Mouse (Mus musculus) C2C12 (cell line): ENCODE data around the gene Dhx58. TPM values are rescaled to one million over a fixed set of nuclear protein-coding genes. Genes with fewer than 3 reads are reported as not detected.
A peak's percentile ranks its signal among the peaks of the same experiment; 100 is the strongest.

ENCODE experiments used
- H3K27me3 ChIP-seq: one replicate; pipeline ENCODE4 v1.6.1; 2011; ENCODE audit not compliant: control insufficient read depth, insufficient read depth, insufficient read length
- H3K36me3 ChIP-seq: one replicate; pipeline ENCODE4 v1.6.1; 2011; ENCODE audit not compliant: control insufficient read depth, insufficient read depth
- H3K4me3 ChIP-seq: one replicate; pipeline ENCODE4 v1.5.1; 2011; ENCODE audit warnings: mild to moderate bottlenecking, control low read depth; ENCODE audit not compliant: poor library complexity, insufficient read depth, severe bottlenecking
- H3K79me2 ChIP-seq: one replicate; pipeline ENCODE4 v1.6.1; 2011; ENCODE audit not compliant: control insufficient read depth, insufficient read depth
- H3K79me3 ChIP-seq: one replicate; pipeline ENCODE4 v1.6.1; 2011; ENCODE audit warnings: low read depth, control low read depth
- H3ac ChIP-seq: one replicate; pipeline ENCODE3; 2011; ENCODE audit warnings: low read depth; ENCODE audit not compliant: control insufficient read depth, insufficient read length
- CEBPB ChIP-seq: IDR thresholded peaks from one replicate; pipeline ENCODE4 v1.6.1; 2011; ENCODE audit warnings: low read depth, mild to moderate bottlenecking, control low read depth, moderate library complexity
- CTCF ChIP-seq: IDR thresholded peaks from one replicate; pipeline ENCODE4 v1.5.1; 2011; ENCODE audit not compliant: control insufficient read depth, insufficient read depth, insufficient read length
- FOSL1 ChIP-seq: IDR thresholded peaks from one replicate; pipeline ENCODE4 v1.8.0; 2011; ENCODE audit warnings: mild to moderate bottlenecking, low read length; ENCODE audit not compliant: poor library complexity, insufficient read depth, severe bottlenecking
- MAX ChIP-seq: IDR thresholded peaks from one replicate; pipeline ENCODE4 v1.6.1; 2011; ENCODE audit warnings: mild to moderate bottlenecking, control low read depth
- MYOD1 ChIP-seq: IDR thresholded peaks from one replicate; pipeline ENCODE4 v1.6.1; 2011; ENCODE audit warnings: low read depth; ENCODE audit not compliant: control insufficient read depth, insufficient read length
- MYOG ChIP-seq: IDR thresholded peaks from one replicate; pipeline ENCODE4 v1.6.1; 2011; ENCODE audit not compliant: control insufficient read depth, insufficient read length; ENCODE audit errors: extremely low read depth
- USF1 ChIP-seq: IDR thresholded peaks from one replicate; pipeline ENCODE4 v1.6.1; 2011; ENCODE audit warnings: low read depth, mild to moderate bottlenecking, control low read depth, moderate library complexity
- long read RNA-seq, 2 experiments: library from polyadenylated mRNA; unstranded; transcript quantifications; one replicate each; pipeline ENCODE4 v2.0.0; 2019 to 2020
- polyA plus RNA-seq: library from polyadenylated mRNA; unstranded; fragments of >200 nt; fragmentation: generic; extraction: Trizol; gene quantifications from one replicate; pipeline ENCODE4 v1.2.1, GENCODE M21; 2012; ENCODE audit warnings: missing spikeins

Gene Dhx58
- 0.64 TPM for polyA plus RNA-seq
- long read RNA-seq, experiment 1: 0 reads
- long read RNA-seq, experiment 2: 0 reads

GRCm38 (mm10) chr11:100703851-100704531, at the start of gene Dhx58:
Gene Dhx58, minus strand, starts transcription at chr11:100704271.
- H3K4me3 ChIP-seq: no peak within 1 kb of the TSS
- no peaks in the 10 kb centered on the region for H3K79me3 ChIP-seq
- no peaks in the 10 kb centered on the region for H3K79me2 ChIP-seq
- TF ChIP-seq MYOG: no peak
- no peak for TF ChIP-seq MYOD1
- TF ChIP-seq FOSL1: no peak
- no peak for TF ChIP-seq CEBPB
- TF ChIP-seq USF1: no peak
- TF ChIP-seq MAX: no peak
- no peak for TF ChIP-seq CTCF
- no peak within 1 kb of the TSS for H3ac ChIP-seq
- H3K36me3 ChIP-seq: peaks cover 46% of the 10 kb centered on the region
- no peaks in the 10 kb centered on the region for H3K27me3 ChIP-seq

DNA sequence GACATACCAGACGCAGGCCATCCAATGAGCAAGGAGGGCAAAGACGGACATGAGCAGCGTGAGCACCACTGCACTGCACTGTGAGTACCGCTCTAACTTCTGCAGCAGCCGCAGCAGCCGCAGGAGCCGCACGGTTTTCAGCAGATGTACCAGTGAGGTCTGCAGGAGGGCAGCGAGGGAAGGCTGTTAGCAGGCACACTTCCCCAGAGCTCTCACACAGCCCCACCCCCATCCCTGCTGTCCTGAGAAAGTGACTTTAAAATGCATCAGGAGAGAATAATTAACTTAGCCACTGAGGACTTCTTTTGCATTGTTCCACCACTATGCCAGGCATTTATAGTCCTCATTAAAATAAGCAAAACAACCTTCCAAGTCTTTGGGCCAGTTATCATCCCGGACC, 48.2 kb upstream of the Dhx58 start:
- no peaks in the 10 kb centered on the region for H3K36me3 ChIP-seq
- no peaks in the 10 kb centered on the region for H3K79me3 ChIP-seq
- H3K4me3 ChIP-seq: no peak overlapping the region
- peaks cover 87% of the 10 kb centered on the region for H3K27me3 ChIP-seq
- TF ChIP-seq FOSL1: no peak
- no peak for TF ChIP-seq MYOD1
- no peak for TF ChIP-seq USF1
- no peak overlapping the region for H3ac ChIP-seq
- H3K79me2 ChIP-seq: no peaks in the 10 kb centered on the region

DNA sequence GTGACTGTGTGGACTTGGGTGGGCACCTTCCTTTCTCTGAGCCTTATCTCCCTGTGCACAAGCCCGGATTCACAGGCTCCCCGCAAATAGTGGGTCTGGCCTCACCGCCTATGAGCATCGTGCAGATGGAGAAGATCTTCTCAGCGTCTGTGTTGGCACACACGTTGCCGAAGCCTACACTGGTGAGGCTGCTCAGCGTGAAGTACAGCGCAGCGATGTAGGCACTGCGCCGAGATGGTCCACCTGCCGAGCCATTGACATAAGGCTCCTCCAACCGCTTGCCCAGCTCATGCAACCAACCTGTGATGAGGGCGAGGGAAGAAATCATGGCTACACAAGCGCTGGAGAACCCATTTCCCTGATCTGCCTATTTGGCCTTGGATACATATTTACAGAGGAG, 46.1 kb upstream of the Dhx58 start:
- Histone ChIP-seq H3K36me3 (no peaks in the 10 kb centered on the region), H3K27me3 (peaks cover 84% of the 10 kb centered on the region), H3K4me3 (no peak overlapping the region), H3ac (no peak overlapping the region), H3K79me2 (no peaks in the 10 kb centered on the region), H3K79me3 (no peaks in the 10 kb centered on the region)
- TF ChIP-seq CEBPB (no peak), CTCF (no peak), MYOG (no peak), FOSL1 (no peak), MYOD1 (no peak), MAX (no peak), USF1 (no peak)

- no peak for TF ChIP-seq CEBPB
- TF ChIP-seq USF1: no peak
- TF ChIP-seq MYOD1: no peak
- no peak for TF ChIP-seq FOSL1
- no peak for TF ChIP-seq CTCF
- TF ChIP-seq MYOG: no peak
- no peak for TF ChIP-seq MAX
- no peaks in the 10 kb centered on the region for H3K79me3 ChIP-seq
- no peak overlapping the region for H3ac ChIP-seq
- H3K79me2 ChIP-seq: no peaks in the 10 kb centered on the region
- peaks cover 78% of the 10 kb centered on the region for H3K27me3 ChIP-seq
- no peaks in the 10 kb centered on the region for H3K36me3 ChIP-seq
- no peak overlapping the region for H3K4me3 ChIP-seq
These were observed 45.4 kb upstream of the Dhx58 start for GRCm38 (mm10) chr11:100749469-100749868.

DNA sequence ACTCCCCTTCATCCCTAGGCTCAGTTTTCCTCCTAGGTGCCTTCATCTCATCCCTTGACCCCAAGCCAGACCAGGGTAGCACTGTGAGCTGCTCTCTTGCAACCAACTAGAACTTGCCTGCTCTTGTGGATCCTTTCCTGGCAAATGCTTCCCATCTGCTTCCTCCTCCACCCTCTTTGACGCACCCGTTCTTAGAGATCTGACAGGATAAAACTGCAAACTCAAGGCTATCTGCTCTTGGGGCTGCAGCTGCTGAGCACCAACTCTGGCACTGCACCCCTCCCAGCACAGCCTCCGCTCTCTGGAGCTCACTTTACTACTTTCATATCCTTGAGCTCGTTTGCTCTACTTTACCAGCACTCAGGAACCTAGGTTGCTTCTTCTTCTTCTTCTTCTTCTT, 44.5 kb upstream of the Dhx58 start:
- TF ChIP-seq USF1 (no peak), MAX (no peak), CEBPB (no peak), CTCF (no peak), MYOG (no peak), FOSL1 (no peak), MYOD1 (no peak)
- Histone ChIP-seq H3K79me3 (no peaks in the 10 kb centered on the region), H3K27me3 (peaks cover 73% of the 10 kb centered on the region), H3ac (no peak overlapping the region), H3K4me3 (peak overlapping the region; percentile 11), H3K36me3 (no peaks in the 10 kb centered on the region), H3K79me2 (no peaks in the 10 kb centered on the region)

- no peaks in the 10 kb centered on the region for H3K79me2 ChIP-seq
- H3ac ChIP-seq: no peak overlapping the region
These were observed 43.0 kb upstream of the Dhx58 start for GRCm38 (mm10) chr11:100747114-100747513.

More at GRCm38 (mm10) chr11:100747114-100747513, 43.0 kb upstream of the Dhx58 start:
- Histone ChIP-seq H3K79me3 (no peaks in the 10 kb centered on the region), H3K36me3 (no peaks in the 10 kb centered on the region), H3K27me3 (peaks cover 65% of the 10 kb centered on the region), H3K4me3 (no peak overlapping the region)
- no peak for TF ChIP-seq CEBPB
- TF ChIP-seq MYOD1: no peak
- no peak for TF ChIP-seq CTCF
- TF ChIP-seq MYOG: no peak
